Mouse (Mus musculus): ENCODE measurements around the gene Tst.

The Tst gene

DNA sequence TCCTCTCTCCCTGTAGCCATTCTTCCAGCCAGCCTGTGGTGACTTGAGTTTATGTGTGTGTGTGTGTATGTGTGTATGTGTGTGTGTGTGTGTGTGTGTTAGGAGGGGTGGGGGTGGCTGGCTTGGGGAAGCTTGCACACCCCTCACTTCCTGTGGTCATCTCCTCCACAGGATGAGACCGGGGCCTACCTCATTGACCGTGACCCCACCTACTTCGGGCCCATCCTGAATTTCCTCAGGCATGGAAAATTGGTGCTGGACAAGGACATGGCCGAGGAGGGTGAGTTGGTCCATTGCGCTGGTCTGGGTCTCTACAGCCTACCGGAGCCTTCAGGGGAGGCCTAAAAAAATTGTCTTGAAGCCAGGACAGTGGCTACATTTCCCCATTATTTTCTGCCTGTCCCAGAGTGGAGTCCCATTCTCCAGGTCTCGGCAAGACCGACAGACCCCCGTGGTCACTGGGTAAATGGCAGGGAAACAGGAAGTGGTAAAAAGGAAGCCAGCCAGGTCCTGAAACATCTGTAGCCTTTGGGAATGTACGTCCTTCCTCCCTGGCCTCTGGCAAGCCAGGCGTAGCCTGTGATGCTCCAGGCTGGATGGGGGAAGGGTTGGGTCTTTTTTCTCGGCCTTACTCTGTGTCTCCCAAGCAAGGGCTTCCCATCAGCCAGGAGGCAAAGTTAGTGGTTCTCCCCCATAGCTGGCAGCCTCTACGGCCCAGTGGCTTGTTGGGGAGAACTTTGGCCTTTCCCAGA is 24.3 kb upstream of the Tst start:
- DNase-seq (ENCODE audit: low spot score) = no peak

GRCm38 (mm10) chr15:78429139-78429459 is 23.4 kb upstream of the Tst start:
- DNase-seq (ENCODE audit: low spot score) = no peak

DNA sequence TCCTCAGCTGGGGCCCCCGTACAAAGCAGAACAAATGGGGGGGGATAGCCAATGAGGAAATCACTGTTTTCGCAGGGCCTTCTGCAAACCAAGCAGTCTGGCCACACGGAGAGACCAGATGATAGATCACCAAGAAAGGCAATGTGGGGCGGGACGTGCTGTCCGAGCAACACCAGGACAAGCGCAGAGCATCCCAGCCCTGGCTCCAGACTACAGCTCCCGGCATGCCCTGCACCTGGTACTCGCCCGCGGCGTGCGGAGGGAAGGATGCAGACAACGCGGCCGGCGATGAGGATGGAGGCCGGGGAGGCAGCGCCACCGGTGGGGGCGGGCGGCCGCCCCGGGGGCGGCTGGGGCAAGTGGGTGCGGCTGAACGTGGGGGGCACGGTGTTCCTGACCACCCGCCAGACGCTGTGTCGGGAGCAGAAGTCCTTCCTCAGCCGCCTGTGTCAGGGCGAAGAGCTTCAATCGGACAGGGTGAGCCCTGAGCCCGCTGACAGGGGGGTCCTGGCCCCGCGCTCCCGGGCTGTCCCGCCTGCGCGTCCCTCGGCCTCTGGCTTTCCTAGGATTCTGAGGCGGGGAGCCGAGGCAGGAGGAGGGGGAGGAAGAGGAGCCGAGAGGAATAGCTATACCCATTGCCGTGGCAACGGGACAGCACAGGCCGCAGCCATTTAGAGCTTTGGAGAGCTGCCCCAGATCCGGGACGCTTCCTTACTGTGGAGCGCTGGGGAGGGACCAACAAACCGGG is 22.9 kb upstream of the Tst start, which contains the start of gene Kctd17:
Gene Kctd17, plus strand, starts transcription at position 174 of the 748 bp plus-strand sequence.
- DNase-seq (ENCODE audit: low spot score) = no peak

- no peak for DNase-seq (ENCODE audit: low spot score)
Observed at GRCm38 (mm10) chr15:78425230-78425629, 19.5 kb upstream of the Tst start.

DNA sequence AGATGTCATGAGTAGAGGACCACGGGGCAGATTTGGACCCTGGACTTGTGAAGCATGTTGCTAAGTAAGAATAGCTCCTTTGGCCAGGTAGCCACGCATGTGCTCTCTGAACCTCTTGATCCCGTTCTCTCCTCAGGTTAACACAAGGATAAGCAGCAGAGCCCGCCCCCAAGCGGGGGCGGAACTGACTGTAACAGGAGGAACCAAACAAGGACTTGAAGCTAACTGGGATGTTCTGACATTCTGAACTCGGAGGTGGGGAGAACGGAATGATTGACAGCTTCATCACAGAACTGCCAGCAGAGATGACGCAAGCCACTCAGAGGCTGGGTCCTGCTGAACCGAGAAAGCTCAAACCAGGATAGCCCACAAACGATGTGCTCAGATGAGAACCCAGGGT is 18.8 kb upstream of the Tst start:
- DNase-seq (ENCODE audit: low spot score) = no peak

GRCm38 (mm10) chr15:78422046-78422956 is 16.6 kb upstream of the Tst start:
- DNase-seq (ENCODE audit: low spot score) = peak; percentile 86

DNA sequence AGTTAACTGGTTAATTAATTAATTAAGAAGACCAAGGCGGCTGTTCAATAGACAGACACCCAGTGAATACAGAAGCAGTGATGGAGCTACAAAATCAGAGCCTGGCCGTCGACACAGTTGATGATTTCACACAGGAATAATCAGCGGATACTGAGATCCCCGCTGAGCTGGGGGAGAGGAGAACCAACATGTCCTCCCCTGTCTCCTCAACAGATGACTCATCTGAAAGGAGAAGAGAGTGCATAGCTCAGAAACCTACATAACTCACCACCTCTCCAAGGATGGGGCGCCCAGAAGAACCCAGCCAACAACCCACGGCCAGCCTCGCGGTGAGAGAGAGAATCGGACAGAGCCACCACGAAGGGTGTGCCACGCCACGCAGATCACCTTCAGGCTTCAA is 14.7 kb upstream of the Tst start:
- DNase-seq (ENCODE audit: low spot score) = no peak

GRCm38 (mm10) chr15:78416937-78417336 is 11.2 kb upstream of the Tst start:
- DNase-seq (ENCODE audit: low spot score) = no peak

DNA sequence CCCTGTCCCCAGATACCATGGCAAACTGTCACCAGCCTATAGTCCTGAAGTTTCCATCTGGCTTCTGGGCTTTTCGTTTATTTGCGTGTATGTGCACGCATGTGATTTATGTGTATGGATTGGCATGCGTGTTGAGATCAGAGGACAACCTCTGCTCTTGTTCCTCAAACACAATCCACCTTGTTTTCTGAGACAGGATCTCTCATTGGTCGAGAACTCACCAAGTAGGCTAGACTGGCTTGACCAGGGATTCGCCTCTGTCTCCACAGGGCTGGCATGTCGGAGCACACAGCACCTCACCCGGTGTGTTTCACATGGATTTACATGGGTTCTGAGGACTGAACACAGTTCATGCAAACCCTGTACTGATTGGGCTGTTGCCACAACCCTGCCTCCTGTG is 8.4 kb upstream of the Tst start:
- no peak for DNase-seq (ENCODE audit: low spot score)

- no peak for DNase-seq (ENCODE audit: low spot score)
Observed at GRCm38 (mm10) chr15:78413719-78414117, 8.0 kb upstream of the Tst start.

GRCm38 (mm10) chr15:78413083-78413718 is 7.5 kb upstream of the Tst start:
- no peak for DNase-seq (ENCODE audit: low spot score)

DNA sequence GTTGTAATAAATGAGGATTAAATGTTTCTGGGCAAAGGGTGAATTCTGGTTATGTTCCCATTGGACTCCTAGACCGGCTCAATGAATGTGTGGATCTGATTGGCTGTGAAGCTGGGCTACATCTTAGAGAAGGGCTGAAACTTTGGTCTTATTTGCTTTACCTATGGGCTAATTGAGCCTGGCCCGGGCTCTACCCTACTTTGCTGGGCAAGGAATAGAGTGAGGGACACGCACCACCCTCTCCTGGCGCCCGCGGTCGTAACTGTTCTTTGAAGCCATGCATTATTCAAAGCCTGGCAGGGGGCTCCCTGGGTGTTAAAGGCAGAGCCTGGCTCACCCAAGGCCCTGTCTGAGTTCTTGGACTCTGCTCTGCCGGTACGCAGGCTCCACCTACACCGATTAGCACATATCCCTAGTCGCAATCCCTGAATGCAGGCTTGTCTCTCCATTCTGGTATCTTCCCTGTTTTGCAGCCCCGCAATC is 3.9 kb upstream of the Tst start:
- no peak for DNase-seq (ENCODE audit: low spot score)

DNA sequence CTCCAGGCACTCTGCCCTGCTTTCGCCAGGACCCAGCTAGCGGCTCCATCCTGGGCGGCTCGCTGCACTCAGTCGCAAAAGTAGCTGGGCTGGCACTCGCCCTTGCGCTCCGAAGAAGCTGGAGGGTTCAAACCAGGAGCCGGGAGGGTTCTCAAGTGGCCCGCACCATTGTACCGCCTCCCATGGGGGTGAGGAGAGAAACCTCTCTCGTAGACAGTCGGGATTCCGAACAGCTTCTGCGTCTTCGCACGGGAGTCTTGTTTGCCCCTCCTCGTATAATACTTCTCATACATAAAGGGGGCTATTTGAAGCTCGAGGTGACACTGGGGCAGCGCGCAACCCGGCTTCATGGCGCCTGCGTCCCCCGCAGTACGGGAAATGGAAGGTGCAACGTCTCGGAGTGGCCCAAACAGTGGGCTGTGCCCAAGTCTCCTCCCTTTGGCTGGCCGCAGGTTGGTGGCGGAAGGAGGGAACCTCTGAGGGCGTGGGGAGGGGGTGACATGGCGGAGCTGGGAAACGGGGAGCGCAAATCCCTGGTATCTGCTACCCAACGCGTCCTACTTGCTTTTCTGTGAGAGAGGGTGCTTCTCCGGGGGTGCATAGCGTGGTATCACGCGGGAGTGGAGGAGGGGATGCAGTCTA is 707 bp upstream of the Tst start, which contains the start of gene Mpst:
Gene Mpst, plus strand, starts transcription at position 124 of the 642 bp plus-strand sequence.
- DNase-seq (ENCODE audit: low spot score) = peak; percentile 84

GRCm38 (mm10) chr15:78405098-78405497 is 609 bp downstream of the Tst start:
- no peak for DNase-seq (ENCODE audit: low spot score)

DNA sequence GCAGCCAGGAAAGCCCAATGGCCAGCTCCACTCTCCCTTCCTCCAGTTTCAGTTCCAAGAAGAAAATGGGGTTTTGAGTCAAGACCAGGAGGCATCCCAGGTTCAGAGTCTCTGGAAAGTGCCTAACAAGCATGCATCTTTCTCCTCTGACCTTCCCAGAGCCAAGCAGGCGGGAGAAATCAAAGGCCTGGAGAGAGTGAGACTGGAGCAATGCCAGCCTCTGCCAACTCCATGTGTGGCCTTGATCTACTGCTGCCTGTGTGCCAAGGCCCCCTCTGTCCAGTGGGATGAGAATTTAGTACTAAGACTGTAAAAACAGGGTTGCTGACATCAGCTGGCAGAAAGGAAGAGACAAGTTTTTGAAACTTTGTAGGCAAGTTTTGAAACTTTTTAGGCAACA is 1.8 kb downstream of the Tst start:
- DNase-seq (ENCODE audit: low spot score) = no peak

GRCm38 (mm10) chr15:78403301-78403741 is 2.4 kb downstream of the Tst start:
- DNase-seq (ENCODE audit: low spot score) = no peak

- DNase-seq (ENCODE audit: low spot score) = no peak
Observed at GRCm38 (mm10) chr15:78402423-78402822, 3.3 kb downstream of the Tst start.

DNA sequence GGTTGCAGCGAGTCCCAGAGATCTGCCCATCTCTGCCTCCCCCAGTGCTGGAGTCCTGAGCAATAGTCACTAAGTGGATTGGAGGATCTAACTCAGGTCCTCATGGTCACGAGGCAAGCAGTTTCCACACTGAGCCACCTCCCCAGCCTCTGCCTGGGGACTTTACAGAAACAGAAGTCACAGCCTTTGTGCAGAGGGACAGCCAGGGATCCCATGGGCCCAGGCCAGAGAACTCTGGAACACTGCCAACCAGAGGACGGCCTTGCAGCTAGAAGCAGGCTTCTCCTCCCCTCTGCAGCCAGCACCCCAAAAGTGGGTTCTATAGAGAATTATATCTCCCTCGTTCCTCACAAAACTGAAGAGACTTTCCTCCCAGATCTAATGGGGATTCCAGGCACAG is 3.8 kb downstream of the Tst start:
- DNase-seq (ENCODE audit: low spot score) = no peak

- no peak for DNase-seq (ENCODE audit: low spot score)
Observed at GRCm38 (mm10) chr15:78401345-78401744, 4.4 kb downstream of the Tst start.

GRCm38 (mm10) chr15:78395478-78395962 is 10.2 kb downstream of the Tst start, which contains the start of gene Tex33:
Tex33 (minus strand) TSS chr15:78395912.
- no peak for DNase-seq (ENCODE audit: low spot score)

DNA sequence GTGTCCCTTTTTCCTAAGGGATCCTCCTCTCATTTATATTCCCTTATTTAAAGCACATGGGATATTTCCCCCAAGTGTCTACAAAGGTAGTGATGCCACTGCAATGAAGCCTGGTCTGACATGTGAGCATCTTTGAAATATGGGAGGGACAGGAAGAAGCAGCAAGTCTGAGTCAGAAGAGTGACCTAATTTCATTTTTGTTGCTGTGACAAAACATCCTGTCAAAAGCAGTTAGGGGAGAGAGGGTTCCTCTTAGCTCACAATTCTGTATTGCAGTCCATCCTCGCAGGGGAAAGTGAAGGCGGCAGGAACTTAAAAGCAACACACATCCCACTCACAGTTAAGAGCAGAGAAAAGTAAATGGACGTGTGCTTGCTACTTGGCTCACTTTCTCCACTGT is 14.9 kb downstream of the Tst start:
- DNase-seq (ENCODE audit: low spot score) = peak; percentile 4

Measured in T-cell, adult 2 months (primary cell).